Mouse (Mus musculus) CD4-positive naive resting alpha-beta T cell, adult 57 days (primary cell): ENCODE data around the gene Fam71e1. TPM values are rescaled to one million over a fixed set of nuclear protein-coding genes. Genes with fewer than 3 reads are reported as not detected.

Experiments used
- total RNA-seq: library from RNA; stranded (reverse); gene quantifications from one replicate; pipeline ENCODE4 v1.2.4, GENCODE M21; 2023

Gene Fam71e1
- 6.6 TPM for total RNA-seq

GRCm38 (mm10) chr7:44495992-44496770 is at the start of gene Fam71e1, which contains the start of gene Emc10:
TSS of gene Fam71e1 (plus strand) at chr7:44496581.
TSS of gene Emc10 (minus strand) at chr7:44496529.

GRCm38 (mm10) chr7:44465111-44465510 is 31.3 kb upstream of the Fam71e1 start, which contains the start of gene Aspdh:
TSS of gene Aspdh (plus strand) at chr7:44465391.

DNA sequence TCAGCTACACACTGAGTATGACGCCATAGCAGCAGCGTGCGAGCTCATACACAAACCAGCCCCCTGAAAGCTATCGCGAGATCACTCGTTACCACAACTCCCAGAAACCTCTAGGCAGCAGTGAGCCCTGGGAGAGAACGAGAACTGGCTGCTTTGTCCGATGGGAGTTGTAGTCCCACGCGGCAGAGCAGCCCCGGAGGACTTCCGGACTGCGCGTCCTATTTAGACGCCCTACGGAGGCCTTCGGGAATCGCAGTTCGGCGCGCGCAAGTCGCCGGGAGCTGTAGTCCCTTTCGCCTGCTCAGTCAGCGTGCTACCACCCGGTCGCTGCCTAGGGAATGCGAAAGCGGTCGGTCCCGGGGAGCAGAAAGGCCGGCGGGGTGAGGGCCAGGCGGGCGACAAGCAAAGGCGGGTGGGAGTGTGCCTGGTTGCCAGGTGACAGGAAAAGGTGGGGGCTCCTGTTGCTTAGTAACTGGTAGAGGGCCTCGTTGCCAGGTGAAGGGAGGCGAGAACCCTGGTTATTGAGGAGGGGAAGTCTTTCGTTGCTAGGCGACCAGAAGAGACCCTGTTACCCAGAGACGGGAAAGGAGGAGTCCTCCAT is 28.5 kb upstream of the Fam71e1 start, which contains the start of gene Josd2:
TSS of gene Josd2 (plus strand) at position 170 of the 601 bp plus-strand sequence.

DNA sequence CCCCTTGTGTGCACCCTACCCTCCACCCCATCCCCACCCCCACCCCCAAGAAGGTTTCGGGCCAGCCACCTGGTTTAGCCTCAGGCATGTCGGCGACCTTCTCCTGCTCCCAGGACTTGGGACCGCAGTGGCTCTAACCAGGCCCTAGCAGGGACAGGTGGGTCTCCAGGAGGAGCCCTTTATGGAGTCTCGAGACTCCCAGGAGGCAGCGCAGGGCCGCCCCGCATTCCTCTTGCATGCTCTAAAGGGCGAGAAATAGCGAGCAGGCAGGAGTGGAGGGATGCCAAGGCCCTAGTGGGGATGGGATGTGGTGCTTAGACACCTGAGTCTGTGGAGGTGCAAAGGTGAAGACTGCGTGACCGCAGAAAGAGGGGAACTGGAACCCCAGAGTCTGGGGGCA is 28.1 kb downstream of the Fam71e1 start, which contains the start of gene Mybpc2:
TSS of gene Mybpc2 (minus strand) at position 155 of the 400 bp plus-strand sequence.

GRCm38 (mm10) chr7:44531946-44532732 is 35.8 kb downstream of the Fam71e1 start, which contains the start of gene Spib:
TSS of gene Spib (minus strand) at chr7:44532071.

GRCm38 (mm10) chr7:44548497-44549087 is 52.2 kb downstream of the Fam71e1 start, which contains the start of gene Pold1:
TSS of gene Pold1 (minus strand) at chr7:44548849.

Other genes with a start within 250 kb of the Fam71e1 start
- gene 1700028J19Rik, start 249.9 kb upstream of the Fam71e1 start, total RNA-seq, result 3.6 TPM
- 184 TPM for gene 2410002F23Rik, start 249.9 kb upstream of the Fam71e1 start, total RNA-seq
- not detected for gene Acp4, start 239.2 kb upstream of the Fam71e1 start, total RNA-seq
- not detected for gene Gm15517, start 235.1 kb upstream of the Fam71e1 start, total RNA-seq
- gene Clec11a, start 189.7 kb upstream of the Fam71e1 start, total RNA-seq, result 1.5 TPM
- gene Shank1, start 186.3 kb upstream of the Fam71e1 start, total RNA-seq, result 1.8 TPM
- 0.83 TPM for gene Syt3, start 112.5 kb upstream of the Fam71e1 start, total RNA-seq
- gene 1700008O03Rik, start 110.8 kb upstream of the Fam71e1 start, total RNA-seq, result not detected
- gene Lrrc4b, start 67.6 kb upstream of the Fam71e1 start, total RNA-seq, result not detected
- gene Aspdh, start 31.2 kb upstream of the Fam71e1 start, total RNA-seq, result not detected
- 62.3 TPM for gene Josd2, start 28.6 kb upstream of the Fam71e1 start, total RNA-seq
- gene Emc10, start 52 bp upstream of the Fam71e1 start, total RNA-seq, result 84.1 TPM
- 0.56 TPM for gene Mybpc2, start 28.1 kb downstream of the Fam71e1 start, total RNA-seq
- gene Spib, start 35.5 kb downstream of the Fam71e1 start, total RNA-seq, result 15.9 TPM
- gene Pold1, start 52.3 kb downstream of the Fam71e1 start, total RNA-seq, result 38.5 TPM
- gene Nr1h2, start 57.4 kb downstream of the Fam71e1 start, total RNA-seq, result 315 TPM
- gene Napsa, start 75.8 kb downstream of the Fam71e1 start, total RNA-seq, result 21.3 TPM
- gene Kcnc3, start 94.1 kb downstream of the Fam71e1 start, total RNA-seq, result 1.6 TPM
- gene Myh14, start 174.3 kb downstream of the Fam71e1 start, total RNA-seq, result 0.35 TPM
- gene Izumo2, start 212.2 kb downstream of the Fam71e1 start, total RNA-seq, result not detected